Mouse (Mus musculus) inflammation-experienced regulatory T-cells, adult 6 months (primary cell): ENCODE data around the gene Fxr1. TPM values are rescaled to one million over a fixed set of nuclear protein-coding genes. Genes with fewer than 3 reads are reported as not detected.
"Not testable (repeated sequence)": the region's sequence is repeated elsewhere in the genome, so short reads cannot be mapped to it uniquely, and the experiment has no call there.

ENCODE experiments used
- ATAC-seq: one replicate; pipeline ENCODE4 v1.8.0; 2017
- polyA plus RNA-seq, 3 experiments: library from polyadenylated mRNA; unstranded; fragments of 100-300 nt; shearing (Covaris generic); gene quantifications; one replicate each; pipeline ENCODE4 v1.2.1; 2017

Fxr1 gene
- polyA plus RNA-seq = 10 to 100 TPM; 47.5 to 57.9 (median 52.9) TPM

GRCm38 (mm10) chr3:34019540-34020381 is at the start of gene Fxr1:
Gene Fxr1, plus strand, starts transcription at chr3:34019943.
- peak; percentile 67 for ATAC-seq

- no peak for ATAC-seq
These were observed 40.3 kb upstream of the Fxr1 start for GRCm38 (mm10) chr3:33979395-33979794.

GRCm38 (mm10) chr3:33982746-33983145 is 37.0 kb upstream of the Fxr1 start:
- ATAC-seq = no peak

GRCm38 (mm10) chr3:33989302-33989701 is 30.4 kb upstream of the Fxr1 start:
- no peak for ATAC-seq

GRCm38 (mm10) chr3:33990451-33990850 is 29.3 kb upstream of the Fxr1 start:
- ATAC-seq = no peak

GRCm38 (mm10) chr3:33990921-33991320 is 28.8 kb upstream of the Fxr1 start:
- no peak for ATAC-seq

GRCm38 (mm10) chr3:33993421-33994126 is 26.2 kb upstream of the Fxr1 start:
- no peak for ATAC-seq

- ATAC-seq = no peak
These were observed 25.6 kb upstream of the Fxr1 start for GRCm38 (mm10) chr3:33994127-33994488.

GRCm38 (mm10) chr3:34001691-34002090 is 18.1 kb upstream of the Fxr1 start:
- ATAC-seq = not testable (repeated sequence)

- no peak for ATAC-seq
These were observed 15.9 kb upstream of the Fxr1 start for GRCm38 (mm10) chr3:34003860-34004259.

- no peak for ATAC-seq
These were observed 13.4 kb upstream of the Fxr1 start for GRCm38 (mm10) chr3:34006301-34006700.

- no peak for ATAC-seq
These were observed 12.9 kb upstream of the Fxr1 start for GRCm38 (mm10) chr3:34006824-34007223.

- no peak for ATAC-seq
These were observed 12.1 kb upstream of the Fxr1 start for GRCm38 (mm10) chr3:34007611-34008010.

- no peak for ATAC-seq
These were observed 11.6 kb upstream of the Fxr1 start for GRCm38 (mm10) chr3:34008191-34008590.

- ATAC-seq = no peak
These were observed 877 bp downstream of the Fxr1 start for GRCm38 (mm10) chr3:34020382-34021258.

GRCm38 (mm10) chr3:34021259-34021828 is 1.6 kb downstream of the Fxr1 start:
- ATAC-seq = no peak

GRCm38 (mm10) chr3:34028935-34029334 is 9.2 kb downstream of the Fxr1 start:
- ATAC-seq = no peak

GRCm38 (mm10) chr3:34030601-34031000 is 10.9 kb downstream of the Fxr1 start:
- ATAC-seq = no peak

- peak; percentile 66 for ATAC-seq
These were observed 14.1 kb downstream of the Fxr1 start for GRCm38 (mm10) chr3:34033720-34034364.

GRCm38 (mm10) chr3:34034803-34035202 is 15.1 kb downstream of the Fxr1 start:
- no peak for ATAC-seq

- no peak for ATAC-seq
These were observed 16.0 kb downstream of the Fxr1 start for GRCm38 (mm10) chr3:34035706-34036105.

GRCm38 (mm10) chr3:34041990-34042389 is 22.2 kb downstream of the Fxr1 start:
- no peak for ATAC-seq
